Mouse (Mus musculus) cerebellum, postnatal 10 days (tissue): Measurements from ENCODE around the gene Sh3pxd2a.

Source experiments
- DNase-seq, 2 experiments: peaks; one replicate each; pipeline ENCODE4 v3.0.0; 2021; ENCODE audit warnings: mixed read lengths in 2 of 2

Gene Sh3pxd2a

DNA sequence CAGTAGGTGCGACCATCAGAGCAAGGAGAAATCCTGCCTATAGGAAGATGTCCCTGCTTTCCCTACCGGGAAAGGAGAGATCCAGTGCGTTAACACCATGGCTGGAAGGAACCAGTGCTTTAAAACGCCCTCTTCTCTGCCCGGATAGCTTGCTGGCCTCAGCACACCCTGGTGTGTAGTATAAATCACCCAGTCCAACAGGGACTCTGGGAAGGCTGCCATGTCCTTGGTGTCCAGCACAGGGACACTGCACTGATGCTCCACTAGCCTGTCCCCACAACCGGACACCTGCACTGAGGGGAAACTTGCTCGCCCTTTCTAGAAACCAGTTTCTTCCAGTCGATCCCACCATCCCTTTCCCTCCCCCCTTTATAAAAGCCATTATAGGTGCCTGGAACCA, 28.0 kb downstream of the Sh3pxd2a start:
- no peak for DNase-seq

DNA sequence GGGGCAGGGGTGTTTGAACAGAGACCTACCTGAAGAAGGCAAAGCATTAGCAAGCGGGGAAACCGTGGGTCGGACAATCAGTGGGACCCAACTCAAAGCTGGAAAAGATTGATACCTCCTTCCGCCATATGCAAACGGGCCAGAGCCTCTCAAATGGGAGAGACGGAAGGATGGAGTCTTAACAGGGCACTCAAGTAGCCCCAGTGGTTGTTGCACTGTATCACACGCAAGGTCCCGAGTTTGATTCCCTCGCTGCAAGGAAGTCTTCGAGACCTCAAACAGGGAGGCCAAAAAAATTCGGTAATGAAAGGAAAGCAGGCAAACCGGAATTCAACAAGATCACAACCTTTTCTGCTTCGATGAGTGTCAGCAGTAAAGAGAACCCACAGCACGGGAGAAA, 29.5 kb downstream of the Sh3pxd2a start:
- DNase-seq: no peak

DNA sequence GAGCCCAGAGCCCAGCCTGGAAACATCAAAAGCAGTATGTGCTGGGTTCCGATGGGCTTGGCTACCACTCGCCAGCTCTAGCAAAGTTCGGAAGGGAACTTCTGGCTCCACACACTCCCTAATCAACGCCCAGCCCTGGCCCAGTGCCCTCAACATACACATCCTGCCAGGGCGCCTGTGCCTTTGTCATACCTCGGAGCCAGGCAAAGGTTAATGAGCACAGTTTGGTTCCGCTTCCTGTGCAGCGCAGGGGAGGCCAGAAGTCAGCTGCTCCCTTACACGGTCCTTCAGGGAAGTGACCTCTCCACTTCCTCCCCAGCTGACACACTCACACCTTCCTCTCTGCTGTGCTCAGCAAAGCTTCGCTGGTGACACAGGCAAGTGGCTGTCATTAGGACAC, 31.9 kb downstream of the Sh3pxd2a start:
- DNase-seq: peak in 1 of 2 experiments; percentile 42

DNA sequence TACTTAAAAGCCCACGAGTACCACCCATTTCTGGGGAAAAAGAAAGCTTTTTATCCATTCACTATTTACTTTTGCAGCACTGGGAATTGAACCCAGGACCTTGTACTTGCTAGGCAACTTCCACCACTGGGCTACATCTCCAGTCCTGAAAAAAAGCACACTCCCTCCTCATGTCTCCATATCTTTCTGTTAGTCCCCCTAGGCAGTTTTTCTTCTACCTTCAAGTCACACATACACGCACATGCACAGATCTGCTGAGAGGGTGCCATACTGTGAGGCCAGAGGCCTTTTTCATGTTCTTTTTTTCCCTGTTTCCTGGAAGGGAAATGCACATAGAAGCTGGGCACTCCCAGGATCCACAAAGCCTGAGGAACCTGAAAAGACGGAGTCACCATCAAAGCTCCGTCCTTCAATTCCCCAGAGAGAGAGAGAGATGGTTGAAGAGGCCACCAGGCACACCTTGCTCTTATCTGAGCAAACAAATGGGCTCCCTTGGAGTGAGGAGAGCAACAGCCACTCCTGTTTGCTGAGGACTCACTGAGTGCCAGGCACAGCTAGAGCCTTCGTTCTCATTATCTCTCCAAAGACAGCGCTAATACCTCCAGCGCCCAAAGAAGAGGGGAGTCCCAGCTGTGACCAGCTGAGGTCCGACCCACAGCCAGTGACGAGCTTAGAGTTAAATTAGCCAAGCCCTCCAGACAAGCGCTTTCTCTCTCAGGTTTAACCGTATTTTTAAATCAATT, 32.8 kb downstream of the Sh3pxd2a start:
- no peak for DNase-seq

DNA sequence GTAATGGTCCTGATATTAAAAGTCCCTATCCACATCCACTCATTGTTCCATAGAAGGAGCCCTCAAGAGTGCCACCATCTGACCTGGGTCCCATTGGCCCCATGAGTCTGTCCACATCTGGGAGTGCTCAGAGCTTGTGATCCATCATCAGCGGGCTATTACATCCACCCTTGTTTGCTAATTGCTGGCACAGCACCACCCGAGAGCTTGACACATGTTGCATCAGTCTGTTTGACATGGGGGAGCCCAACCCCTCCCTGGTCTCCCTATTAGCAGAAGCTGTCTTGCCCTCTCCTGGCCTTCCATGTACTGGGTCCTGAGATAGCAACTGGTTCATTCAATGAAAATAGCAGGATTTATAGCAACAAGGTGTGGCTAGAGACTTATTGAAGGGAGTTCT, 34.0 kb downstream of the Sh3pxd2a start:
- DNase-seq: no peak

DNA sequence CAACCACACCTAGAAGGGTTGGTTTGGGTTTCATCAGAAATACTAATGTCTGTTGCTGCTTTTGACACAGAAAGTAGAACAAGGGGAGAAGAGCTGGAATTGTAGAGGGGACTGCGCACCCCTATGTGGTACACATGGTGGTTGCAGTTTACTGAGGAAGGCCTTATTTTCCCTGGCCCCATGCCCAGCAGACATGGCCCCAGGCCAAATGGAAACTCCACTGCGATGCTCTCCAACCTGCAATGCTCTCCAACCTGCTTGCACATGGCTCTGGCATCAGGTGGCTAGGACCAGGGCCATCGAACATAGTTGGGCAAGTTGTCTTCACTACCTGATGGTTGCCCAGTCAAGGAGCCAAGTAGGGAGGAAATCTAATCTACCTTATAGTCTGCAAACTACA, 35.0 kb downstream of the Sh3pxd2a start:
- peak; percentile 63 to 70 for DNase-seq

DNA sequence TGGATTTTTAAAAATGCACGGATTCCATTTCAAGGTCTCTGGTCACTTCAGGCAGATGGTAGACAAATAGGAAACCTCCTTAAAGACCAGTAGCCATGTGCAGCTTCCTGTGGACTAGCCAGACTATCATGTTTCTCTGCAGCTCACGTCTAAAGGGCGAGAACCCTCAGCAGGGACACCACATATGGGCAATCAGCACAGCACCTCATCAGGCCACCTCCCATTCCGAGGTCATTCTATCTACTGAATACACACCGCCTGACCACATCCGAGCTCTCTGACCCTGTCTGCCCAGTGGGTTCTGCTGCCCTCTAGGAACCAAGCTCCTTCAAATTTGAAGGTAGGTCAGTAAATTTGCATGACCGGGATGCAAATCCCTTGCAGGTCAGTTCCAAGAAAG, 35.4 kb downstream of the Sh3pxd2a start:
- no peak for DNase-seq

DNA sequence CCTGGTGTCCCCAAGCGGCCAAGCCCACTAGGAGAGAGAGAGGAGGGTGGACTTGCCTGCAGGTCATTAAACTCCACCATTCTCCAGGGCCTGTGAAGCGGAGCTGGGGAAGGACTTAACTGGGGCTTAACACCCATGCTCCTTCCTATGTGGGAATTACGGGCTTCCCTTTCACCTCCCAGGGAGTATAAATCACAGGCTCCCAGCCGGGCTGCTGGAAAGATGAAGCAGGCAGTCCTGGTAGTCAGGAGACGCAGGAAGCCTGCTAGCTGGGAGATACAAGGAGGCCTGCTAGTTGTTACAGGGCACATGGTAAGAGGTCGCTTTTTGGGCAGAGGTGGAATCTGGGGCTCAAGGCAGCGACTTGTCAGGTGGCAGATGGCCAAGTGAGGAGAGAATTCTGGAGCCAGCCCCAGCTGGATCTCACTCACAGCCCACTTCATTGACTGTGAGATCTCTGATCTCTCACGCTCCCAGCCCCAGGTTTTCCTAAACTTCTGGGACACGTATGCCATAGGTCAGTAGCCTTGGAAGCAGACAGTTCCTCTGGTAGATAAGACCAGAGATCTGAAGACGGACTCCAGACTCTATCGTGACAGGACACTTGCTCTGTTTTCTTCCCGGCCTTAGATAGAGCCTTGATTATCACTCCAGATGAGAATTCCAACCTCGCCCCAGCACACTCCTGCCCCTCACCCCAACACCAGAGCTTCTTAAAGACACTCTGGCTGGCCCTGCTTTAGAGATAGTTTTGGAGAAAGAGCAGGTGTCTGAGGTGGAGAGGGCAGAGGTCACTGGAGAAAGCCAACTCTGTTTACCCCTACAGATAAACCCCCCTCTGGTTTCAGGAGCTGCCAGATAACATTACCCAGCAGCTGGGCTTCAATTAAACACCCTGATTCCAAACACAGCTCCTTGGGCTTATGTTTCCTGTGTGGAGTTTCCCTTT, 36.1 kb downstream of the Sh3pxd2a start:
- peak; percentile 33 to 41 for DNase-seq

DNA sequence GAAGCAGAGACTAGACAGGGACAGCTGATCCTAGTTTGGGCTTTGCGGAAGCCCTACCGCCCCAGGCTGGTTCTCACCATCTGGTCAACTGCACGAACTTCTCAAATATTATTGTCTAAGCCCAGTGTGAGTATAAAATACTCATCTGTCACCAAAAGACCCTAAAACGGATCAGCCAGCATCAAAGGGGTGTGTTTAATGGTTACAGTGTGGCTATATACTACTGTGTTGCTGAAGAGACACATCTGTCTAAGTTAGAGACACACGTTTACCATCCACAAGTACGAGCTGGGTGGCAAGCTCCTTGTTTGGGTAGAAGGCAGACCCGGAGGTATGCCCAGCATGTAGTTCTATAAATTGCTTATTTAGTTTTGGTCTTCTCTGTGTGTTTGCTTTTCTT, 40.6 kb downstream of the Sh3pxd2a start:
- DNase-seq: no peak

DNA sequence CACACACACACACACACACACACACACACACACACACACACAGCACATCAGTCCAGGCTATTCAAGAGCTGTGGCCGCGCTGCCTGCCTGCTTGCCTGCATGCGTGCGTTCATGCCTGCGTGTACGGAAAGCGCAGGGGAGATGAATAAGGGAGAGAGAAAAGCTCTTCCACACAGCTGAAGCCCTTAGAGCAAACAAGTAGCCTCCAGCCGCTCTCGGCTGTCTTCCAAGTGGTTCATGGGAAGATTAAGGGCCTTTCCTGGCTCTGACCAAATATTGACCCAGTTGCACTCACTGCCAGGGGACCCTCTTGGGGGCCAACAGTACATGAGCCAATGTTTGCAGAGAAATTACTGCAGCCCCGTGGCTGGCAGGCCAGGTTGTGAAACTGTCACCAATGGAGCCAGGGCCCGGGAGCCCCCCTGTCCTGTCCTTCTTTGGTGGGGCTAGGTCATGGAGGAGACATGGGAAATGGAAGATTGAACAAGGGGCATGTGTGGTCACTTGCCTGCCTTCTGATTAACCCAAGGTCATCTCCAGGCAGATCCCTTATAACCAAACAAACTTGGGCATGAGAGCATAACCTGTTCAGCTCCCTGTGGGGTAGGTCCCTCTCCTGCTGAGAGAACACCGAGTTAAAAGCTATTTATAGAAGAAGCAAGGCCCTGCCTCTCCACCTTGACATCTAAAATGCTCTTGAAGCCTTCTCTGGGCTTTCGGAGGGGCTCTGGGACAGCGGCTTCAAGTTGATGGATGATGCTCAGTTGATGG, 42.9 kb downstream of the Sh3pxd2a start:
- peak; percentile 62 to 73 for DNase-seq

DNA sequence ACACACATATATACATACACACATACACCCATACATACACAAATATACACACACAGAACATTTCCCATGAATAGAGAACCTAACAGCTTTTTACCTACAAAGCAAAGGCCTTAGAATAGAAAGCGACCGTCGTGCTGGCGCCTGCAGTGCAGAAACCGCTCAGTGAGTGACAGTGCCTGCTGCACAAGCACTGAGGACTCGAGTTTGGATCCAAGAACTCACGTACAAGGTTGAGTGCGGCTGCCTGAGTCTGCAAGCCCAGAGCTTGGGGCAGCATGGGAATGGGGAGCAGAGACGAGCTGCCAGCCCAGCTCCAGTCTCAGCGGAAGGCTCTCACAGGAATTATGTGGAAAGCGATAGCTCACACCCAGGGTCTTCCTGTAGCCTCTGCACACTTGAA, 43.7 kb downstream of the Sh3pxd2a start:
- peak in 1 of 2 experiments; percentile 22 for DNase-seq

DNA sequence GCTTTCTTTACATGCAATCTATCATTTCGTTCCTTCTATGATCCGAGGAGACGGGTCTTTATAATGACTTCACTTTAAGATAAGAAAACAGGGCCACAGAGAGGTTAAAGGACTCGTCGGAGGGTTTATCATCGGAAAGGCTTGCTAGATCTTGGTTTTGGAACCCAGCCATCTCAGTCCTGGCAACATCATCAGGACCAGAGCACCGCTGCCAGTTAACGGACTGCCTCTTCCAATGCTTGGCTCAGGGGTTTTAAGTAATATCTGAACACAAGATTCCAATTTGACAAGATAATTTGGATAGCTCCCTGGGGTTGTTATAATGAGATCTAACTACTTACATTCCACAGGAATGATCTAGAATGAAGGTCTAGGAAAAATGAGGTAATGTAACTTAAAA, 45.0 kb downstream of the Sh3pxd2a start:
- DNase-seq: peak; percentile 86 to 89

DNA sequence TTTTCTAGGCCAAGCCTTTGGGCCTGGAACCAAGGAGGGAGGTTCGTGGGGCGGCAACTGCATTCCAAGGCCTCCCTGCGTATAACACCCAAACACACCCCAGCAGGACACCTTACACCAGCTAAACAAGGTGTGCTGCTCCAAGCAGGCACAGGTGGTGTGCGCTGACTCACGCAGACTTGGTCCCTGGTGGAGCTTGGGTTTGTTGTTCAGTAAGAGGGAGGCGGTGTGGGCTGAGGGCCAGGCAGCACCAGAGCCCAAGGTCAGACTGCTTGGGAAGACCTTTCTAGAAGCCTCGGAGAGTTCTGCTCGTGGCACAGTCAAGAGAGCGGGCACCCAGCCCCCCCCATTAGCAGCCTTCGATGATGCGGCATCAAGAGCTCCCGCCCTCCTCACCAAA, 48.0 kb downstream of the Sh3pxd2a start:
- no peak for DNase-seq

DNA sequence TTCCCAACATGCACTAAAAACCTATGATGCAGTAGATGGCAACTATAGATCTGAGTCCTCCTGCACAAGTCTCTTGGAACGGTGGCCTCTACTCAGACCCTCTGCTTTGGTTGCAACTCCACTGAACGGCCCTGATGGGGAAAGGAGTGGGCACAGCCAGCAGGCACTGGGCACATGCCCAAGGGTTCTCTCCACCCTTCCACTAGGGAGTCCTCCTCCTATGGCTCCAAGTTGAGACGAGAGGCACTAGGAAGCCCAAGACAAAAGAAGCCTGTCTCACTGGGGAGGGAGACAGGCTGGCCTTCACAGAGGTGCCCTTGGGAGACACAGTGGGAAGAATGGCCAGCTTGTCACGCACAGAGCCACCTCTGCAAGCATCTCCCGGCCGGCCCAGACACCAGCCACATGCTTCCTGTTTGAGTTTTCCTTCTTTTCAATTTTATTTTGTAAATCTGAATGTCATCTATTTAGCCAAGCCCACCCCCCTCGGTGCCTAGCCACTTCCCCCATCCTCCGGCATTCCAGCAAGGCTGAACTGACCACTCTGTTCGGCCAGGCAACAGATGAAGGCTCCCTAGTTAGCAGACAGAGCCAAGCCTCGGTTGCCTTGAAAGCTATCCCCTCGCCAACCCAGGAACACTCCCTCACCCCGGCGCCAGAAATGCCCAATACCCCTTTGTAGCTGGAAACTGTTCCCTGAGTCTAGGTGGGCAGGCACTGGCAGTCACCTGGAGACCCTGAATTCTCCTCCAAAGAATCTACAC, 49.9 kb downstream of the Sh3pxd2a start:
- DNase-seq: peak; percentile 49 to 69

DNA sequence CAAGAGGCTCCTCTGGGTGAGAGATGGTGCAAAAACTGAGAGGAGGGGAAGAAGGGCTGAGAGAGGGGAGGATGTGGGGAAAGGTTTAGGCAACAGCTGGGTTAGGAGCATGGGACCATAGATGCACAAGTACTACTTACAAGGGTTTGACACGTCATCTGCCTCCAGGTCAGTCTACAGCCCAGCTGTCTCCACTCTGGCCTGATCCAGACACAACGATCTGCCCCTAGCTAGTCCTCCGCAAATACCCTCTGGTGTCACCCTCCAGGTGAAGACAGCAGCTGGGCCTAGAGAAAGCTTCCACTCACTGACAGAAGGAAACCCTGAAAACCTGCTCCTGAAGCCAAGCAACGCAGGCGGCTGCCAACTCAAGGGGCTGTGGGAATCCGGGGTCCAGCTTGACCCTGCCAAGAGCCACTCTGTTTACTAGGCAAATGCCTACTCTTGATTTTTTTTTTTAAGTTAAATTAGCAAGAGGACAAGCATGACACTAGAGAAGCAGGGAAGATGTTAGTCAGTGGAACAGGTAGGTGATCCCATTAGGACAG, 50.7 kb downstream of the Sh3pxd2a start:
- DNase-seq: peak; percentile 69 to 79

DNA sequence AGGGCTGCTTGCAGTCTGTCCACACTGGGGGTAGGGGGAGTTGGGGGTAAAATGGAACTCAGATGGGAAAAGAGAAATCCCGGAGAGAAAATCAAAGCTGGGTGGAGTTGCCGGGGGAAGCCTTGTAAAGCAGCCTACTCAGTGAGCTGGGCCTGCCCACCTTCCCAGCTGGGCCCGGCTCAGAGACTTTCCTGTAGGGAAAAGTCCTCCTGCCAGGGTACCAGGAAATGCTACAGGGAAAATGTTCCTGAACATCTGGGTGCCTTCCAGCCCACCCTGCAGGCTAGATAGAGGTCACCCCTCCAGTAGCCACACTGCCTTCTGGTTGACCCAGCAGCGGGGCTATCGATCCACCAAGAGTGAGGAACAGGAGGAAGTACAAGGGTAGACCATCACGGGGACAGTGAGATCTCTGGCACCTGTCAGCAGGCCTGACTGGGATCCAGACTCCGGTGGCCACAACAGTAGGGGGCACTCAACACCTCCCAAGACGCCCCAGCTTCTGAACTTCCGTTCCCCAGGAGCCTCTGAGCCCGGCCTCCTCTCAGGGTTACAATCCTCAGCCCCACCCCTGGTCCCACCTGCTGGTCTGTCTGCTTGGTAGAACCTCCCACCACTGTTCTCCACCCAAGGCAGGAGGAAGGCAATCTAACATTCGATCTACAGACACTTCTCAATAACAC, 51.5 kb downstream of the Sh3pxd2a start:
- no peak for DNase-seq

DNA sequence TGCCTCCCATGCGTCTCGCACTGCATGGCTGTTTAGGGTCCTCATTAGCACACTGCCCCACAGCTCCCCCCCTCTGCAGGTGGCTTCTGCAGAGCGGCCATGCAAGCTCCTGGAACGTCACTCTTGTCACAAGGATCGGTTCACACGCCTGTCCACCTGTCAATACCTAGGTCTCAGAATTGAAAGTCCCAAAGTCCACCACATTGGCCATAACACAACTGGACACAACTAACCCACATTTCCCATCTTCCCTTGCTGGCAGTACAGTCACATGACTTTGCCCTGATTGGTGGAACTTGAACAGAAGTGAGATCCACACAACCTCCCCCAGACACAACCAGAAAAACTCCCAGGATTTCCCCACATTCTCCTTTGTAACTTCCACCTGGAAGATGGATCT, 53.9 kb downstream of the Sh3pxd2a start:
- DNase-seq: no peak

DNA sequence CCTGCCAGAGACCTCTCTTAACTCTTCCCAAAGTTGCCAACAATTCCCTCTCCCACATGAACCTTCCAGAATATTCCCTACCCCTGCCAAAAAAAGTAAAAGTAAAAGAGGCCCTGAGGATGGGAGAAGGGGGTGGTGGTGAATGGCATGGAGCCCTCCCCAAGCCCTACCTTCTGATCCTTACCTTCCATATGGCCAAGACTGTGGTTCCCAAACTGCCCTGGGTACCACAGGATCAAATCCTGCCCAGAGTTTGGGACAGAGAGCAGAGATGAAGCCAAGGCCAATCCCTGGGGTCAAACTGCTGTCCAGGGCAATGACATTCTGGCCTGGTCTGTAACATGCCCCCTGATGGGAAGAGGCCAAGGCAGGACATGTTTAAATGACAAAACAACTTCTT, 55.1 kb downstream of the Sh3pxd2a start:
- no peak for DNase-seq

DNA sequence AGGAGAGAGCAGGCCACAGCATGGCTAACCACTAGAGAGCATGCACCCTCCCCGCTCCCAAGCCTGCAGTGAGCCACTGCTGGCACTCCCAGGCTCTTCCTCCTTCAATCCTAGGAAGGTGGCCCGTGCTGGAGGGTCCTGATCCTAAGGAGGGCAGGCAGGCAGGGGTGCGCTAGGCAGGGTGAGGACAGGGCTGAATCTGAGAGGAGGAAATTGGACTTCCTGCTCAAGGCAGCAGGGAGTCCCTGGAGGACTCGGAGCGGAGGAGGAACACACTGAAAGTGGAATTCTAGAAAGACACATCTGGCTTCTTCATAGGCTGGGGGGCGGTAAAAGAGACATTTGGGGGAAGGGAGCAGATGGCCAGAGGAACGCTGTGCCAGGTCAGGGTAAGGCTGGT, 55.5 kb downstream of the Sh3pxd2a start:
- no peak for DNase-seq

DNA sequence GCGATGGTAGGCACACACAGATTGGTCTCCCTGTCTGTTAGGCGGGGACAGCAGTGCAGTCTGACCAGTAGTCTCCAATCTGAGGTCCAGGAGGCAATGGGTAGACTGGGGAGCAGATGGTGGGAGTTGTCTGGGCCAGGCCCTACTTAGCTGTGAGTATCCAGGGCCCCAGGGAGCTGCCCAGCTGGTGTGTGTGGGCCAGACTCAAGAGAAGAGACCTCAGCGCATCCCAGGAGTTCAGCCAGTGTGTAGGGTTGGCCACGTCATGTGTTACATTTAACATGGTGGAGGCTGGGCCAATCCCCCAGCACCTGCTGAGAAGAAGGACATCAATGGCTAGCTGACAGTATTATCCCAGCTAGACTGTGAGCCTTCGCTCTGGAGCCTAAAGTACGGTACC, 56.9 kb downstream of the Sh3pxd2a start:
- peak in 1 of 2 experiments; percentile 58 for DNase-seq

DNA sequence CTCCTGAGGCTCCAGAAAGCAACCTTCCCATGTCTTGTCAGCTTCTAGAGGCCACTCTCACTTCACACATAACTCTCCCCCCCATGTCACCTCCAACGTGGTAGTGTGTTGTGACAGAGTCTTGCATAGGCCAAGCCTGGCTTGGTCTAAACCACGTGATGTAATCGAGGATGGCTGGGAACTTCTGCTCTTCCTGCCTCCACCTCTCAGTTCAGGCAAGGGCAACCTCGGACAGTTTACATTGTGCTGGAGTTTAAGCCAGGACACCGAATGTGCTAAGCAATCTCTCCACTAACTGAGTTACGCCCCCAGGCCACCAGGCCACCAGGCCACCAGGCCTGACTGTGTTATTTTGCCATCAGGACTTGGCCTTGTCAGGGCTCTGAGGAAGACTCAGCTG, 57.7 kb downstream of the Sh3pxd2a start:
- DNase-seq: no peak

DNA sequence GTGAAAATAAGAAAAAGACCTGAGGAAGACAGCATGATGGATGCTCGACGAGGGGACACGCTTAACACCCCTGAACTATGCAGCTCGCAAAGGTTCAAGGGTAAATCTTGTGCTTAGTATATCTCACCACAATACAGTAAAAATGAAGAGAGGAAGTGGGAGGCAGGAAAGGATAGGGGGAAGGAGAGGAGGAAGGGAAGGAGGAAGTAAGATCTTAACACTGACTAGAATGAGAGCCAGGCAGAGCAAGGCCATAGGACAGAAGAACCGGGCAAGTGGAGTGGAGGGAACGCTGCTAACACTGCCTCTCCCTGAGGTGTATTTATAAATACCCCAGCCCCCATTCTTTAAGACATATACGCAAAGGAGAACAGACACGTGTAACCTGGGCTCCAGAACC, 58.7 kb downstream of the Sh3pxd2a start:
- no peak for DNase-seq
